Mouse (Mus musculus): ENCODE data around the gene Cbx3.
A peak's percentile ranks its signal among the peaks of the same experiment; 100 is the strongest.

Cbx3 gene

DNA sequence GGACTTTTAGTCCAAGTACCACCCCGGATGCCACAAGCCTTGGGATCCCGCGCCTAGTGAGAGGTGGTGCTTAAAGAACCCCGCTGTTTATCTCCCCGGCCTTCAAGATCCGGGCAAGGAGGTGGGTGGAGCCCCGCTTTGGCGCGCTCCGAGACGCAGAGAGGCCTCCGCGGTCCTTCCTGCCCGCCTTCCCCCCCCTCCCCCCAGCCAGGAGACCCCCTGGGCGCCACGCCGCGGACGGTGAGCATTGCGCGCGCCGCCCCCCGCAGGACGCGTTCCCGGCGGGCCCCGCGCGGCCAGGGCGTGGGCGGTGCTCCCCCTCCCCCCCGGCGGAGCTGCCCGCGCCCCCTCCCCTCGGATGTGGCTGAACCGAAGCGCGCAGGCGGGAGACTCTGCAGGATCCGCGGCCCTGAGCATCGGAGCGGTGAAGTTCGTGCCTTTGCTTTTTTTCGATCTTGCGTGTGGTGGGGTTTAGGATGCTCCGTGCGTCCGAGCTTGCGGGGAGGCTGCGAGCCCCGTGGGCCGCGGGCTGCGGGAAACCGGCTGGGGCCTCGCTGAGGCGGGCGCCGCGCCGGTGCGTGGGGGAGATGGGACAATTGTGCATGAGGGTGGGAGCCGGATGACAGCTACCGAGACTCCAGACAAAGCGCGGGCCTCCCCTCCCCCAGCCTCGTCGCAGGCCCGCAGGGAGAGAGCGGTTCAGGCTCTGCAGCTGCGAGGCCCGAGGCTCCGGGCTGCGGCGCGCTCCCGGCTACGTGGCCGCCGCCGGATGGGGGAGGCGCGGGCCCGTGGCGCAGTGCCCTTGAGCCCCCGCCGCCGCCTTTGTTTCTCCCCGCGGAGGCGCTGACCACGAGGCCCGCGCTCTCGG, at the start of gene Cbx3:
Cbx3 (plus strand) TSS at position 50 of the 868 bp plus-strand sequence.
- peak; percentile 91 to 93 for DNase-seq

DNA sequence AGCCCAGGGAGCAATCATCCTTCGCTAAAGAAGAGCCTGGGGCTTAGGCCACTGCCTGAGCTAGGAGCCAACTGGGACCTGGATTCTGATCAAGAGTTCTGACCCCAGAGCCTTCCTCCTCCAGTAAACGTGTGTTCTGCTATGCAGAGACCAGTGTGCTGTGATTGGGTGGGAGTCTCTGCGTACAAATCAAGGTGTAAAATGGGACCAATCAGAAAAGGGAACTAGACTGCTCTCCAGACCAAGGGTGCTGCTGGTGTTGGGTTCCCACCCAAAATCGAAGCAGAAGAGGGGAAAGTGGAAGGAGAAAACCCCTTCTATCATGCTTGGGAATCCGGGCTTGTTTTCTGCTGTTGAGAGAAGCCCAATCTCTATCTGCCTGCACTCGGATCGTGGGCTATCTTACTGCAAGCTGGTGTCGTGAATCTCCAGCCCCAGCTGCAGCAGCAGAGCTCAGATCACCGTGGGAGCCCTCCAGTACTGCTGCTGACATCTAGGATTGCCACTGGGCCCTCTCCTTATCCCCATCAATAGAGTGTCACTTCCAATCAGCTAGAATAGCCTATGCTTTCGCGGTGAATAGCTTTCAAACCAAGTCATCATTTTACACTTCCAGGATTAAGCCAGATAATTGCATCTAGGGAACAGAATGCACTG, 46.6 kb upstream of the Cbx3 start:
- DNase-seq: no peak

DNA sequence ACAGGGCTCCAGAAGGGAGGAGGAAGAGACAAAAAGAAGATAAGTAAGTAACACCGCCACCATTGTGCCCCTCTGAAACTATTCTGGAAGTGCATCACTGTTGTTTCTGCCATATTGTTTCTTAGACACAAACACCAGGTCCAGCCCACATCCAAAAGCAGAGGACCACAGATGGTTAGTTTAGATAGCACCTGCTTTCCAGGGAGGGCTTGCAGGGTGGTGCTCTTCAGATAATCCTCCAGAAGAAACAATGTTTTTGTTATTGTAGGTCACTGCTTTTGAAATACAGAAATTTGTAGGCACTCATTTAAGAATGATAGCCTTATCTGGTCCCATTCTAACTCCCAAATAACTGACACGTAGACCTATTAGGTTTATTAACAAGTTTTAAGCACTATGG, 45.6 kb upstream of the Cbx3 start:
- DNase-seq: no peak

DNA sequence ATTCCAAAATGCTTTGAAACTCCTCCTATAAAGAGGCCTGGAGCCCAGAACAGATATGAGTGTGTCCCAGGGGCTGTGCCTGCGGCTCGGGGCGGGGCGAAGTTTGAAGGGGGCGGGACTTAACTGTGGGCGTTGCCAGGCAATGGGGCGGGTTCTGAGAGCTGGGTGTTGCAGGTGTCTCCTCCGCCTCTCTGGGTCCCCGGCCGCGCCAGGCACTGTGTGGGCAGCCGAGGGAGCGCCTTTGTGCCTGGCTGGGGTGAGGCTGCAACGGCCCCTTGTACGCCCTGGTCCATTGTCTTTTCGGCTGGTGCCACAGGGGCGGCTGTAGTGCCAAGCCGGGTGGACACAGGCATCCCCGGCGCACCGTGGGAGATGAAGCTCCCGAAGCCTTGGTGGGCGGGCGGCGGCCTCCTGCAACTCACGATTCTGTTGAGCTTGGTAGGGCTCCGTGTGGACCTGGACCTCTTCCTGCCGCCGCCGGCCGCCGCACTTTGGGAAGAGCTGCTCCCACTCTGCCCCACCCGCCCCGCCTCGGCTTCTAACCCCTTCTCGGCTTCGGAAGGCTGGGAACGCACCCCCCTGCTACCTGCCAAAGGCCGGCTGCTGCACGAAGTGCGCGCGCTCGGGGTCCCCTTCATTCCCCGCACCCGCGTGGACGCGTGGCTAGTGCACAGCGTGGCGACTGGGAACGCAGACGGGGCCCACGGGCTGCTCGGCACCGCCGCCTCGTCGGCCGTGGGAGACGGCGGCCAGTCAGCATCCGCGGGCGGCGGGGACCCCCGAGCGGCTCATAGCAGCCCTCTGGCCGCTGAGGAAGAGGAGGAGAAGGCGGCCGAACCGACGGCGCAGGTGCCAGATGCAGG, 37.4 kb upstream of the Cbx3 start, which contains the start of gene Nfe2l3:
Nfe2l3 (plus strand) TSS at position 136 of the 863 bp plus-strand sequence.
- peak; percentile 41 to 50 for DNase-seq

DNA sequence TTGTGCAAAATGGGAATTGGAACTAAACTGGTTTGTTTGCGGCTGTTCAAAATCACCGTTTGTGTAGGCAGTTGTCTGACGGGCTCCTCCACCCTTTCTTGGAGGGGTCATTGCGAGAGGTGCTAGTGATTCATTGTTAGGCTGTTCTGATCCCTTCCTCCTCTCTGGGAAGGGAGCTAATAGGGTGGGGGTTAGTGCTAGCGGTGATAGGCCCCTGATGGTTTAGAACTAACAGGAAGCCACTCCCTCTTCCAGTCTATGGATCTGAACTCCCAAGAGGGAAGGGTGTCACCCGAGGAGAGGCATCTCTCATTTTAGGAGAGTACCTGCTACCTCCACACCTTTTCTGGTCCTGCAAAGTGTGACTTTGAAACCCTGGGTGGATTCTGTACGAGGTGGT, 35.9 kb upstream of the Cbx3 start:
- no peak for DNase-seq

DNA sequence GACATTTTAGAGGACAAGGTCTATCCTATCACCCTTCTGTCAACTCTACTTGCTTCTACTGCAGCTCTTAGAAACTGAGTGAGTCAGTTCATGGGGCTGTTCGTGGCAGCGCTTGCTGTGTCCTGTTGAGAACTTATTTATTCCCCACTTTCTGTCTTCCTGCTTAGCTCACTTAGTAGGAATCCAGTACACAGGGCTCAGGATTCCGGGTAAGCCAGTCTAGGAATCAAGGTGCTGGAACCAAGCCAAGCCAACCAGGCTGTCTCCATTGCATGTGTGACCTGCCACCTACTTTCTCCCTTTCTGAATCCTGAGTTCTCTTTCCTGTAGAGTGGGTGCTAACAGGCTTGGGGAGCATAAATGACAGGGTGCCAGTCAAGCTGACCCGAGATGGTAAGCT, 32.5 kb upstream of the Cbx3 start:
- peak; percentile 14 to 44 for DNase-seq

DNA sequence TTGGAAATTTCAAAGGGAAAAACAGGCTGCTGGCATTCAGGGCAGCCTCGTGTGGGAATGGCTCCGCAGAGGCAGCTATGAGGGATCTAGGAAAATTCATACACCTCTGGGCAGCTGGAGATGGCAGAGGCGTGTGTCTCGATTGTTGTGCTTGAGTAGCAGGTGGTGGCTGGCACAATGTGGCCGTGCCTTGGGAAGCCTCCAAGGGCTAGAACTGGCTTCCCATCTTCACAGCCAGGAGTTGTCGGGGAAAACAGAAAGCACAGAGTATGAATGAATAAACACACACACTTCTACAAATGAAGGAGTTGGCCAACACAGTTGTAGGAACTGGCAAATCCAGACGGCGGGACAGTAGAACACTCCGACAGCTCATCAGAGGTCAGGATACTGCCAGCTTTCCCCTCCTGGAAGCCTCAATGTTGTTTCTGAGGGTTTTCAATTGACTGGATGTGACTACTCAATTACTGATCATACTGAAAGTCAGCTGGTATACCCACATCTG, 31.3 kb upstream of the Cbx3 start:
- peak in 1 of 2 experiments; percentile 49 for DNase-seq

DNA sequence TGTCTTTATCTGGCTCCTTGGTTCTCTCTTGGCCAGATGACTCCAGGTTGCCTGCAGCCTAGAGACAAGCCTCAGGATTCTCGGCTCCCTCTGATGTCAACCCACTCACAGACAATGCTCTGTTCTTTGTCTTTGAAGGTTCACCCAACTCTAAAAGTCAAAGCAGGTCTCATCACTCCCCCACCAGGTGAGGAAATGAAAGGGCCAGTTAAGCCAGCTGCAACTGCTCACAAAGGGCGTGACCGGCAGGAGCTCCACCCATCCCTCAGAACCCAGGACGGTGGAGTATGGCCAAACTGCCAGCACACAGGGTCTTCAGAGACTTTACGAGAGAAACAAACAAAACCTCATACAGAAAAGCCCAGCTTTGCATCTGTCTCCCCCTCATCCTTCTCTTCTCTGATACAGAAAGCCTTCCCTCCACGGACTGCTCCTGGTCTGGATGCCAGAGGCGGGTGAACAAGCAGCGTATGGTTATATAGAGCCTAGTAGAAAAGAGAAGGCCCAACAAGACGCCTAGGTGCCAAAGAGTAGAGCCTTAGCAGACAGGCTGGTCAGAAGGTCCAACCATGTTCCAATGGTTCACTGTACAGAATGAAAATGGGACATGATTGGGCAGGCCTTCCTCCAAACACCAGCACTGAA, 27.8 kb upstream of the Cbx3 start:
- DNase-seq: no peak

DNA sequence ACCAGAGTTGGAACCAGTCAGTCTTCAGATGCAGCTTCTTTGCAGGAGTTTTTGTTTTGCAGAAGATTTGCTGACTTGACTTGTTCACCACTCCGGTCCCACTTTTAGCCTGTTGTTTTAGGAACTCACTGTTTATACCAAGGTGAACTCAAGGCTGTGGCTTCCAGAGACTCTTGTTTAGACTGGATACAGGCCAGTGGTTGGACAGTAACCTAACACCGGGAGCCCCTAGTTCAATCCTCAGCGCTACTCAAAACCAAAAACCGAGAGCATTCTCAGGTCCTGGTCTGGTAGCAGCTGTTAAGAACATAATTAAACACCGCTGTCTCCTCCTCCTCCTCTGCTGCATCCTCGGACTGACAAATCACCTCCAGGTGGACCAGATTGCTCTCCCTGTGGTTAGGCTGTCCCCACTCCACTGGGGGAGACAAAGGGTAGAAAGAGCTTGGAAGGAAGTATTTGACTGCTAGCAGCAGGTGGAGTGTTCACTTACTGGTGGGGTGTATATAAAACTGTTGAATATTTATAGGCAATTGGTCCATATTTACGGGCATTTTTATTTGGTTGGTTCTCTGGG, 17.1 kb upstream of the Cbx3 start:
- DNase-seq: no peak

DNA sequence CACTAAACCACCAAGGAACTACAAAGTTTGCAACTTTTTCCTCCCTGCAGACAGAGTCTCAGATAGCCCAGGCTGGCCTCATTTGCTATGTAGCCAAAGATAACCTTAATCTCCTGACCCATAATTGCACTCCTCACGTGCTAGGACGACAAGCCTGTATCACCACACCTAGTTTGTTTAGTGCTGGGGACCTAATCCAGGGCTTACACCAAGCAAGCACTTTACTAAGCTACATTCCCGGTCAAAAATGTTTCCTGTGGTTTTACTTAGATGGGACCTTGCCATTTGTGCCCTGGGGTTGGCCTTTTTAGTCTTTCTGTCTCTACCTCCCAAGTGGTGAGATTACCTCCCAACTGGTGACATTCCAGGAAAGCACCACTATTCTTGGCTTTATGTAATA, 15.2 kb upstream of the Cbx3 start:
- DNase-seq: no peak

DNA sequence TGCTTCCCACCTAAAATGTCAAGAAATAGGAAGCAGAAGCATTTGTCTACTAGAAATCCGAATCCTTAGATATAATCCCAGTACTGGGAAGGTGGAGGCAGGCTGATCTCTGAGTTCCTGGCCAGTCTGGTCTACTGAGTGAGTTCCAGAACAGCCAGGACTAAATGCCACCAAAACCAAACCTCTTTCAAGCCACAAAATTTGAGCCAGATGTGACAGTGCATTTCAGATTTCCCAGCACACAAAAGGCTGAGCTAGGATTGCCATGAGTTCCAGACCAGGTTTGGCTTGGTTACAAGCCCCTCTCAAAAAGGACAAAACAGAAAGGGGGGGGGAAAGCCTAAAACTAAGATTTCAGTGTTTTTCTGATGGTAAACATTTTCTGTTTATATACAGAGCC, 14.0 kb upstream of the Cbx3 start:
- DNase-seq: no peak

DNA sequence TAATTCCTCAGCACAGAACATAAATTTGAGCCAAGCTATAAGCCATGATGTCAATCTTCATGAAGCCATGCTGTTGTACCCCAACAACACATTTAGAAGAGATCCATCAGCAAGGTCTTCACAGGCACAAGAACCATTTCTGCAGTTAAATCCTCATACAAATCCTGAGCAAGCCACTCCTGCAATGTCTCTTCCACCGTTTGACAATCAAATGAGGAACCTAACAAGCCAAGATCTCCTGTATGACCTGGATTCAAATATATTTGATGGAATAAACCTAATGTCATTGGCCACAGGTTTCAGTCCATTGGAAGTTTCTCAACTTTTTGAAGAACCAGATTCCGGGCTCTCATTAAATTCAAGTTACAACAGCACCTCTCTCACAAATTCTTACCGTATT, 12.9 kb upstream of the Cbx3 start:
- DNase-seq: no peak

DNA sequence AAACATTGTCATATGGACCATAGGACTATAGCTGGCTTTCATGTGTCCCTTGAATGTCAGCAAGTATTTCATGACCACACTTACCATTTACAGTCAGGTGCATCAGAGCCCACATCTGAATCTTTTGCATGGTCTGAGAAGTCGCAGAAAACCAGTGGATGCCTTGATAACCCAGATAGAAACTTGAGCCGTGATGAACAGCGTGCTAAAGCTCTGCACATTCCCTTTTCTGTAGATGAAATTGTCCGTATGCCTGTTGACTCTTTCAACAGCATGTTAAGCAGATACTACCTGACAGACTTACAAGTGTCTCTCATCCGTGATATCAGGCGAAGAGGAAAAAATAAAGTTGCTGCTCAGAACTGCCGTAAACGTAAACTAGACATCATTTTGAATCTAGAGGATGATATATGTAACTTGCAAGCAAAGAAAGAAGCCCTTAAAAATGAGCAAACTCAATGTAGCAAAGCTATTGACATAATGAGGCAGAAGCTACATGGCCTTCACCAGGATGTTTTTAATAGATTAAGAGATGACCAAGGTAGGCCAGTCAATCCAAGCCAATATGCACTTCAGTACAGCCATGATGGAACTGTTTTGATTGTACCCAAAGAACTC, 12.3 kb upstream of the Cbx3 start:
- no peak for DNase-seq

DNA sequence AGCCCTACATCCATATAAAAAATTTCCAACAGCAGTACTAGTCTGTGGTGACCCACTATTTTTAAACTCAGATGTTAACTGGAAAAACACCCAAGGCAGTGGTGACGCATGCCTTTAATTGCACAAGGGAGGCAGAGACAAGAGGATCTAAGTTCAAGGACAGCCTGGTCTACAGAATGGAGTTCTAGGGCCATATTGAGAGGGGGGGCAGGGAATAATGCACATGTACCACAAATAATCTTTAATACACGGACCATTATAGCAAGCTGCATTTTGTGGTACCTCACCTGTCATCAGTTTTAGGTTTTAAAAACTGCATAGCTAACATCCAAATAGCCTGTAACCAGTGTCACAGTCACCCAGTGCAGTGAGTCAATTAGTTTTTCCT, 11.2 kb upstream of the Cbx3 start:
- no peak for DNase-seq

DNA sequence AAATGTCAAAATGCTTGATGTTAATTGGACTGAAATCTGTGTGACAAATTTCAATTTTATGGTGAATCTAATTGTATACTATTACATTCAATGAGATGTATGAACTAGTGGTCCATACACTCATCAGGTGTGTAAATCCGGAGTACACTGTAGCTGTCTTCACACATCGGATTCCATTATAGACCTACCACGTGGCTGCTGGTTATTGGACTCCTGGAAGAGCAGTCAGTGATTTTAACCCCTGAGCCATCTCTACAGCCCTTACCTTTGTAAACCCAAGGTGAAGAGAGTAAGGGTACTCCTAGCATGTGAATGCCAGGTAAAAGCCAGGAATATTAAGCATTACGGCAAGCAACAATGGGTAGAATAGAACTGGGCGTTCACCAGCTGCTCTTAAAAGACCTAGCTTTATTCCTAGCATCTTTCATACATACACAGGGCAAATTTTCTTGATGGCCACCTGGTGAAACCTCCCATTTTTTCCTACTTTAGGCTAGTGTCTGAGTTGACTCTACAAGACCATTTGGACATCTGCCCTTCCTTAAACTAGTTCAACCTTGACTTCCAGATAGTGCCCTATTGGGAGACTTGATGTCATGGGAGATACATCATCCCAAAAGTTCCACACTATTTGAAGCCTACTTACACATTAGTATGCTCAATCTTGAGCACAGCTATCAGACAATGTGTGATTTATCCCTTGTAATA, 10.7 kb upstream of the Cbx3 start:
- no peak for DNase-seq

DNA sequence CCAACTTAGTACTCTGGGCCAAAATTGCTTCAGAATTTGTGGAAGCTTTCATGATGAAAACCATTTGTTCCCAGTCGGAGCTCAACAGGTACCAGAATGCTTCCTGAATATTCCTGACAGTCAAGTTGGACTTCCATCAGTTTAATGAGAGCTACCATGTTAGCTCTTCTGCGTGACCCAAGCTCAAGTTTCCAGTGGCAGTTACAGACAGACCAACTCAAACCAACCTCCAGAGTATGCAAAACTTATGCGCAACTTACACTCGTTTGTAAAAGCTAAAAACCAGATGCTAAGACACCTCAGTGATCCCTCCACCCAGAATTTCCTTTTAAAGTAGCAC, 10.2 kb upstream of the Cbx3 start:
- DNase-seq: no peak

DNA sequence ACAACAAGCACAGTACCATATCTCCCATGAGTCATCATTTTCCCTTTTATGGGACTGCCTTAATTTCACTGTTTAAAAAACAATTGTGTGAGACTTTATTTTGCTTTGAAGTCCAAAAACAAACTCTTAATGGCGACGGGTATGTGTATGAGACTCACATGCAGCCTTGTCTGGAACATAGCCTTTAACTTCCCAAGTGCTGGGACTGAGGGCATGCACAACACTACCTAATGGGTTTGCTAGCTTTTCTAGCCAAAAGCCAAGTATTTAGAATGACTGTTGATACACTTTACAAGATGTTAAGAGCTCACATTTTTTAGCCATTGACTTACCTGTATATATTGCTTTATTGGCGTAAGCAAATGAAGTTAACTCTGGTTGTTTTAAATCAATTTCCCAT, 9.8 kb upstream of the Cbx3 start:
- no peak for DNase-seq

DNA sequence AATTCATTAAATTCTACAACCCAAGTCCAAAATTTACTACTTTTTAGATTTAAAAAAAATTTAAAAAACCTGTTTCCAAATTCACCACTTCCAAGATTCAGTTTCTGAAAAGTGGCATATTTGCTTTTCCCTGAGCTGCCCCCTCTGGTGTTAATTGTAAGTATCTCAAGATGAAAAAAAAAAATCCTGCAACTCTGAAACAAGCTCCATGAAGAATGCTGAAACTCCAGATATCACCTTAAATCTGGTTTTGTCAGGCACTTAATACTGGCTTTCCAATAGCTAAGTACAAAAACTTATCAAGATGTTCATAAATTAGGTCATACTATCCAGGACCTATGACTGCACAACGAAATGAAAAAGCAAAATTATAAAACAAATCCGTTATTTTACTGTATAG, 2.5 kb upstream of the Cbx3 start:
- no peak for DNase-seq

DNA sequence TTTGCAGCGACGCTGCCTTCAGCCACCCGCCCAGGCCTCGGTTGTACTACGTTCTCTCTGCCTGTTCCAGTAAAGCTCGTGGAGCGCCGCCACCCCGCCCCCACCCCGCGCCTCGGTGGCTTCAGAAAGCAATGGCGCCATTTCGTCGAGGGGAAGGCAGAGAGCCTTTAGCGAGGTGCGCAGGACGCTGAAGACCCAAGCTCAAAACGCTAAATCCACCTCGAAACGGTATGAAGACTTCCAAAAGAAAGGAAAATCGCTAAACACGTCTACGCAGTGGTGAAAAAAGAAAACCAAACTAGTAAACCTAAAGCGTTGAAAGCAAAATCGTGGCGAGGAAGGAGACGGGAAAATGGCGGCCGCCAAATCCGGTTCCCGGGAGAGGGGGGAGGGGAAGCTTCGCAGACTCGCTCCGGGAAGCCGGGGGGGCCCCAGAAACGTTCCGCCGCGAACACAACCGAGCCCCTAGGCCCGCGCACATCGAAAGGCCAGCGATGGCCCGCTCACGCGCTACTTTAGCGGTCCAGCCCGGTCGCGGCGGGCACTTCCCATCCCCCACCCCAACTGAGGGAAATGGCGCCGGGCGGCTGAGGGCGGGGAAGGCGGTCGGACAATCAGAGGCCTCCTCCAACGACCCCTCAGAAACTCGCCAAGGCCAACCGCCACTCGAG, 1.1 kb upstream of the Cbx3 start:
- DNase-seq: peak; percentile 86 to 88

DNA sequence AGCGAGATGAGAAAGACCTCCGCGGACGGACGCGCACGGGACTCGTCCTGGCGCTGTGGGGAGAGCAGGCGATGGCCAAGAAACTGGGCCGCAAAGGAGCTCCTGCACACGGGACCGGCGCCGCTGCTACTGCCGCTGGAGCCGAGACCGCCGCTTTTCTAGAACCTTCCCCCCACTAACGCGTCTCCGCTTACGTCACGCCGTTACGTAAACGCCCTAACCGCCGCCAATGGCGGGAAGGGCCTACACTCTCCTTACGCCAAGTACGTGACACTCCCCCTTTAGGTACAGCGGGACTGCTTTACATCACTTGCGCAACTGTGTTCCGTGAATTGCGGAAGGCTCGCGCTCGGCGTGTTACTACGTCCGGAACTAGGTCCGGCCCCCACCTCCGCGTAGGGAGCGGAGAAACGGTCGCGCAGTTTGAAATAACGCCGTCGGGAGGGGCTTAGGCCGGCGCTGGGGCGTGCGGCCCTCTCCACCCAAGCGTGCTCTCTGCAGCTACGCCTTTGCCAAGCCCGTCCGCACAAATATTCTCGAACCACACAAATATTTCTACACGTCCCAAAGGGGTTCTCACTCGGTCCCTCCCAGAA, 347 bp upstream of the Cbx3 start, which contains the start of gene Hnrnpa2b1:
Hnrnpa2b1 (minus strand) TSS at position 180 of the 596 bp plus-strand sequence.
- DNase-seq: peak; percentile 99 to 100
